Mouse (Mus musculus): ENCODE results near the gene Kif16b. TPM values are rescaled to one million over a fixed set of nuclear protein-coding genes. Genes with fewer than 3 reads are reported as not detected.

The Kif16b gene
- total and polyA plus RNA-seq, 3 experiments, result 3.9 to 17.6 (median 17.2) TPM

DNA sequence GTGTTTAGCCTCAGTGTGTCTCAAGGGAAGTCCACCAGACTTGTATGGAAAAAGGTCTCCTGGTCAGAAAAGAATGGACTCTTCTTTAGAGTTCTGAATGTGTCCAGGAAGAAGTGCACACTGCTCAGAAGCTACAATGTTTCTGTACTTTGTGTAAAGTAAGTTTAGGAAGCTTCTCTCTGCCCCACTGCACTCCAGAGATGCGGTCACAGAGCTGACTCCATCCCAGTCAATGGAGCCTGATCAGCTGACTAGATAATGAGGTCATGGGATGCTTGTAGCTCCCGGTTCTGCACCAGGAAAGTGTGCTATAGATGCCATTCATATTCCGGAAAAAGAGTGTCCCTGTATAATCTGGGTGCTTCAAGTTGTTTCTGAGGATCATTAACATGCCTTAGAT is 7.9 kb upstream of the Kif16b start:
- Histone ChIP-seq H3K9me3 (replicated peaks) (no peaks in the 10 kb centered on the region), H3K36me3 (replicated peaks) (no peaks in the 10 kb centered on the region), H3K27me3 (ENCODE audit: insufficient read depth, low read length) (peaks cover 7% of the 10 kb centered on the region), H3K4me1 (ENCODE audit: insufficient read depth, low read depth, low read length) (no peaks in the 10 kb centered on the region), H3K4me3 (ENCODE audit: low read depth, low read length) (no peak overlapping the region)
- DNase-seq (ENCODE audit: low spot score), result no peak
- TF ChIP-seq CTCF (IDR thresholded peaks at IDR 0.05; ENCODE audit: low read depth, low read length), result no peak
- ATAC-seq (ENCODE audit: extremely low read depth, insufficient number of reproducible peaks, low FRiP score, poor library complexity, severe bottlenecking), result no peak

DNA sequence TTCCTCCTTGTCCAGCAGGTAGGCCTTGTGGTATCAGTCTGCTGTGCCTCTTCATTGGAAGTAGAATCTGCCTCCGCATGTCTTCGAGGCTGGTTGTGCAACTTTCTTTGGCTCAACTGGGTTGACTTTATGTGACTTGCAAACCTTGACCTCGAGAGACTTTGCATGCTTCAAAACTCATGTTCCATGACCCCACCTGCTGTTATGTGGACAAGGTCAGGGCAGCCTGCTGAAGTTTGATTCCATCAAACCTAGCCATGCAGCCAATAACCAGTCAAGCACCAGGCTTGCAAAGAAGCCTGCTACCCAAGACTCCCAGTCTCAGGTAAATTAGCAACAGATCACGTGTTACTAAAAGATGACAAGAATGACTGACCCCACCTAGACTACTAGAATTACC is 5.7 kb upstream of the Kif16b start:
- TF ChIP-seq GATA2 (IDR thresholded peaks at IDR 0.05; ENCODE audit: borderline replicate concordance, low read depth, low read length) (no peak), GATA1 (IDR thresholded peaks at IDR 0.05; ENCODE audit: borderline replicate concordance, low read length) (no peak)
- Histone ChIP-seq H3K36me3 (replicated peaks) (no peaks in the 10 kb centered on the region), H3K27me3 (ENCODE audit: insufficient read depth, low read length) (peaks cover 7% of the 10 kb centered on the region), H3K4me3 (ENCODE audit: low read depth, low read length) (no peak overlapping the region), H3K9me3 (replicated peaks) (no peaks in the 10 kb centered on the region), H3K4me1 (ENCODE audit: insufficient read depth, low read depth, low read length) (peaks cover 13% of the 10 kb centered on the region)
- no peak for ATAC-seq (ENCODE audit: extremely low read depth, insufficient number of reproducible peaks, low FRiP score, poor library complexity, severe bottlenecking)
- DNase-seq (ENCODE audit: low spot score), result no peak

DNA sequence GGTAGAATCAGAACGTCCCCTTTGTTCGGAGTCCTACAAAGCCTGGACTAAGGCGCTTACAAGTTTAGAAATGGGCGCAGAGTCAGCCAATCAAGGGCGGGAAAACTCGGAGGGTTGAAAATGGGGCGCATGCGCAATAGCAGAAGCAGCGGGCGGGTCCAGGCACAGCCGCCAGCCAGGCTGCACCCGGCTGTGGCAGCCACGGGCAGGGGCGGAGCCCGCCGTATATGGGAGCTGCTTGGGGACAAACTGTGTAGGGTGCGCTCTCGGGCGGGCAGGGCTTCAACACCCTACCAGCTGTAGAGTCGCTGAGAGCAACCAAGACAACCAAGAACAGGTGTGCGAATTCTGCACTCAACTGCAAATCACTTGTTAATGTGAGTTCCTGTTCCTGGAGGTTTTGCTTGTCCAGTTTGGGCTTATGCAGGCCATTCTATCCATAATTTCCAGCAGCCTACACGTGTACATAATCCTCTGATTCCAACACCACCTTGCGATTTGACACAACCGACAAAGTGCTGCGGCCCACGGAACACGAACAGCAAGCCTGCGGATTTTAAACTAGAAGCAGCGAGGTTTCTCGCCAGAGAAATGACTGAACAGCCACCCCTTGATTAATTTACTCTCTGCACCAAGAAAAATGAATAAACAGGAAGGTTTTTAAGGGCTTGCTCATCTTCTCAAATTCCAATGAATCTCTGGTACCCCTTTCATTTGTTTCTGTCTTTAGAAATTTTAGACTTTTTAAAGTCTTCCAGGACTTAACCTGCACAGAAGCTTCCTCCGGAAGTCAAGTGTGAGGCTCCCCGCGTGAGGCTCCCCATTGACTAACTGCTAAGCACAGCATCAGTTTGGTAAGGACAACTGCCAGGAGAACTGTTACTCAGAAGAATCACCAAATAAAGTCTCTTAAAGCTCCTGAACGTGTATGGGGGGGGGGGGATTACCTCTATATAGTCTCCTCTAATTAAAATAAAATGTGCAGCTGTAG is 1.9 kb upstream of the Kif16b start:
- ATAC-seq (ENCODE audit: extremely low read depth, insufficient number of reproducible peaks, low FRiP score, poor library complexity, severe bottlenecking) (peak; percentile 83), DNase-seq (ENCODE audit: low spot score) (peak; percentile 94)
- Histone ChIP-seq H3K27me3 (ENCODE audit: insufficient read depth, low read length) (0 out of 2 replicates have a peak, but pooled peaks cover 3% of the 10 kb centered on the region), H3K4me1 (ENCODE audit: insufficient read depth, low read depth, low read length) (peaks cover 24% of the 10 kb centered on the region), H3K4me3 (ENCODE audit: low read depth, low read length) (peak overlapping the region; percentile 68), H3K36me3 (replicated peaks) (no peaks in the 10 kb centered on the region), H3K9me3 (replicated peaks) (no peaks in the 10 kb centered on the region)
- no peak for TF ChIP-seq TAL1 (conservative IDR thresholded peaks at IDR 0.05; ENCODE audit: low read depth, low read length)

DNA sequence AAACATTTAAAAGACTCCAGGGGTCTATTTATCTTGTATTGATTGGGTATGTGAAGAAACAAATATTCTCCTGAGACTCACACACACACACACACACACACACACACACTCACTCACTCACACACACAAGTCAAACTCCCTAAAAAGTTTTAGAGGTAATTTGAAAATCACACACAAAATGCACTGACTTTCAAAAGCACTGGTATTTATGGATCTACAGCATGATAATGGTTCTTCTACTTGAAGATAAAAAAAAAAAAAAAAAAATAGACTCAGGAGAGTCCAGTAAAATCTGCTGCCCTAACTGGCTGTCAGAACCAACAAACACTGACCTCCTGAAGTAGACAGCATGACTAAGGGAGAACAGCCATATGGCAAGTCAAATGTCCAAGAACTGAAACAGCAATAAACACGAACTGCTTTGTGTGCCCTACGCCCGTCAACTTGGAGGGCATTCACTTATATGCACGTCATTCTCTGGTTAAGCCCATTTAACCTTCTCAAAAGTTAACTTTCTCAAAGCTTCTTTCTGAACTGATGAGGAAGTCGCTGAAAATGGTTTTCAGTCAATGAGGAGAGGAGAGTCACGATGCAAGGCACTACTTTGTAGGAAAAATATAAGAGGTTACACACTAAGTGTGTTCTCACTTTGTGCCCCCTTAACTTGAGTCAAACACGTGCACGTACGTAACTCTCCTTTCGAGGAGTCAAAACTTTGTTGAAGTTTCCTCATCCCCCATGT is 1.0 kb downstream of the Kif16b start:
- H3K27me3 ChIP-seq (ENCODE audit: insufficient read depth, low read length), result no peaks in the 10 kb centered on the region
- peaks cover 24% of the 10 kb centered on the region for H3K4me1 ChIP-seq (ENCODE audit: insufficient read depth, low read depth, low read length)
- TF ChIP-seq GATA1 (IDR thresholded peaks at IDR 0.05; ENCODE audit: borderline replicate concordance, low read length) (no peak), CTCF (IDR thresholded peaks at IDR 0.05; ENCODE audit: low read depth, low read length) (no peak), GATA2 (IDR thresholded peaks at IDR 0.05; ENCODE audit: borderline replicate concordance, low read depth, low read length) (no peak), POLR2AphosphoS5 (IDR thresholded peaks at IDR 0.05; ENCODE audit: insufficient replicate concordance, low read depth, low read length) (no peak), TAL1 (conservative IDR thresholded peaks at IDR 0.05; ENCODE audit: low read depth, low read length) (no peak)
- no peaks in the 10 kb centered on the region for H3K9me3 ChIP-seq (replicated peaks)
- ATAC-seq (ENCODE audit: extremely low read depth, insufficient number of reproducible peaks, low FRiP score, poor library complexity, severe bottlenecking) (no peak), DNase-seq (ENCODE audit: low spot score) (peak; percentile 2)
- peak overlapping the region; percentile 82; the same call in 1 of the 2 replicates for H3K4me3 ChIP-seq (ENCODE audit: low read depth, low read length)
- H3K36me3 ChIP-seq (replicated peaks), result no peaks in the 10 kb centered on the region

DNA sequence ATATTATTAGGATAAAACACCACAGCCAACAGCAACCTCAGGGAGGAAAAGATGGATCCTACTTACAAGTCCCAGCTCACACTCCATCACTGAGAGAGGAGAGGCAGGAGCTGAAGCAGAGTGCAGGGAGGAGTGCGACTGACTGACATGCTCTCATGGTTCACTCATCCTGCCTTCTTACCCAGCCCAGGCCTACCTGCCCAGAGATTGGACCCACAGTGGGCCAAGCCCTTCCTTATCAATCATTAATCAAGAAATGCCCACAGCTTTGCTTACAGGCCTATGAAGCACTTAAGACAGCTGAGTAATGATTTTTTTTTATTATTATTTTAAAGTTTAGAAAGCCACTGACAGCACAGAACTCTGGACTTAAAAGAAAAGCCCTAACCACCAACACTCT is 7.6 kb downstream of the Kif16b start:
- TF ChIP-seq GATA2 (IDR thresholded peaks at IDR 0.05; ENCODE audit: borderline replicate concordance, low read depth, low read length), result no peak
- TF ChIP-seq CTCF (IDR thresholded peaks at IDR 0.05; ENCODE audit: low read depth, low read length), result no peak
- TF ChIP-seq TAL1 (conservative IDR thresholded peaks at IDR 0.05; ENCODE audit: low read depth, low read length), result no peak
- no peak for TF ChIP-seq POLR2AphosphoS5 (IDR thresholded peaks at IDR 0.05; ENCODE audit: insufficient replicate concordance, low read depth, low read length)
- no peak for TF ChIP-seq GATA1 (IDR thresholded peaks at IDR 0.05; ENCODE audit: borderline replicate concordance, low read length)
- ATAC-seq (ENCODE audit: extremely low read depth, insufficient number of reproducible peaks, low FRiP score, poor library complexity, severe bottlenecking), result no peak

DNA sequence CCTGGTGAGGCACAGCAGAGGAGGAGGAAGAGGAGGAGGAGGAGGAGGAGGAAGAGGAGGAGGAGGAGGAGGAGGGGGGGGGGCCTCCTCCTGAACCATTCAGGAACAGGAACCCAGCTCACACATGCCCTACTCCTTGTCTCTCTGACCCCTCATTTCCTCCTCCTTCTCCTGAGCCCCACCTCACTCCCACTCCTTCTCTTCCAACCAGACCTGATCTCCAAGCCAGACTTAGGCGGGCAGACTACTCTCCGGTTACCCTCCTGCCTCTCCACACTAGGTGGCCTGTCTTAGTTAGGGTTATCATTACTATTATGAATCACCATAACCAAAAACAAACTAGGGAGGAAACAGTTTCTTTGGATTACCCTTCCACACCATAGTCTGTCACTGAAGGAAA is 10.0 kb downstream of the Kif16b start:
- peaks cover 8% of the 10 kb centered on the region for H3K36me3 ChIP-seq (replicated peaks)
- no peaks in the 10 kb centered on the region for H3K4me1 ChIP-seq (ENCODE audit: insufficient read depth, low read depth, low read length)
- no peaks in the 10 kb centered on the region for H3K27me3 ChIP-seq (ENCODE audit: insufficient read depth, low read length)
- DNase-seq (ENCODE audit: low spot score), result no peak
- TF ChIP-seq TAL1 (conservative IDR thresholded peaks at IDR 0.05; ENCODE audit: low read depth, low read length) (no peak), GATA1 (IDR thresholded peaks at IDR 0.05; ENCODE audit: borderline replicate concordance, low read length) (no peak), POLR2AphosphoS5 (IDR thresholded peaks at IDR 0.05; ENCODE audit: insufficient replicate concordance, low read depth, low read length) (no peak), CTCF (IDR thresholded peaks at IDR 0.05; ENCODE audit: low read depth, low read length) (no peak), GATA2 (IDR thresholded peaks at IDR 0.05; ENCODE audit: borderline replicate concordance, low read depth, low read length) (no peak)
- H3K9me3 ChIP-seq (replicated peaks), result no peaks in the 10 kb centered on the region
- ATAC-seq (ENCODE audit: extremely low read depth, insufficient number of reproducible peaks, low FRiP score, poor library complexity, severe bottlenecking), result no peak
- H3K4me3 ChIP-seq (ENCODE audit: low read depth, low read length), result no peak overlapping the region

More for the DNA sequence above, 7.6 kb downstream of the Kif16b start:
- DNase-seq (ENCODE audit: low spot score), result no peak
- Histone ChIP-seq H3K27me3 (ENCODE audit: insufficient read depth, low read length) (no peaks in the 10 kb centered on the region), H3K4me1 (ENCODE audit: insufficient read depth, low read depth, low read length) (no peaks in the 10 kb centered on the region), H3K9me3 (replicated peaks) (no peaks in the 10 kb centered on the region), H3K4me3 (ENCODE audit: low read depth, low read length) (no peak overlapping the region), H3K36me3 (replicated peaks) (peaks cover 3% of the 10 kb centered on the region)

Data from G1E (cell line).